Mouse (Mus musculus): ENCODE measurements at regions not wholly inside any gene's neighbourhood (a gene's known extent, or its start where the extent isn't known, plus 50 kb on each side); places are given as distances from the start of the nearest gene placed in this dataset.

DNA sequence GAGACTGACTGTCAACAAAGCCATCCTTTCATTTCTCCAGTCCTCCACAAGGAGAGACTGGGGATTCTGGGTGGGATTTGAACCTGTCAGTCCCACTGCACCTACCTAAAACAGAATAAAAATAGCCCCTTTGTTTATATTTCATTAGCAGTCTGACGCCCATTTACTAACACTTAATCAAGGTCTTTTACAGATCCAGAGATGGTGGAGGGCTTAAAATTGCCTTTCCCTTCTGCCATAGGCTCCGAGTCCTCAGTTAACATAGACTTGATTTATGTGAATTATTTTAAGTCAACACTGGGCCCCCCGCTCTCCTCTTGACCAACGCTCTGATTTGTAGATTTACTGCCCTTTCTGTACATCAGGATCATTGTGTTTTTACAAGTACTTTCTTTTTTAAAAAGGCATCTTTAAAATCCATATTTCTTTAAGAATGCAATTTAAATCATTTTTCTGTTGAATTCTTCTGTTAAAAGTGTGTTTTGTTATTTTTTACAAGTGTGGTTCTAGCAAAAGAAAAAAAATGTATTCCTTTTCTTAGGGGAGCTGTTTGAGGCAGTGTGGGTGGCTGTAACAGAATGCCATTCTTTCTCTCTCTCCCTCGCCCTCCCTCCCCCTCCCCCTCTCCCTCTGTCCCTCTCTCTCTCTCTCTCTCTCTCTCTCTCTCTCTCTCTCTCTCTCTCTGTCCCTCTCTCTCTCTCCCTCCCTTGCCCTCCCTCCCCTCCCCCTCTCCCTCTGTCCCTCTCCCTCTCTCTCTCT lies 946.8 kb downstream of the Galc start:
- Histone ChIP-seq H3K27ac (replicated peaks) (no peak overlapping the region), H3K36me3 (no peaks in the 10 kb centered on the region), H3K27me3 (no peaks in the 10 kb centered on the region), H3K4me2 (no peak overlapping the region), H3K4me3 (no peak overlapping the region), H3K9me3 (no peaks in the 10 kb centered on the region), H3K4me1 (replicated peaks) (no peaks in the 10 kb centered on the region), H3K9ac (no peak overlapping the region)
- WGBS = 70% methylated on average over 5 of the region's 5 CpGs
- no peak for ATAC-seq (ENCODE audit: low FRiP score, low read depth)

DNA sequence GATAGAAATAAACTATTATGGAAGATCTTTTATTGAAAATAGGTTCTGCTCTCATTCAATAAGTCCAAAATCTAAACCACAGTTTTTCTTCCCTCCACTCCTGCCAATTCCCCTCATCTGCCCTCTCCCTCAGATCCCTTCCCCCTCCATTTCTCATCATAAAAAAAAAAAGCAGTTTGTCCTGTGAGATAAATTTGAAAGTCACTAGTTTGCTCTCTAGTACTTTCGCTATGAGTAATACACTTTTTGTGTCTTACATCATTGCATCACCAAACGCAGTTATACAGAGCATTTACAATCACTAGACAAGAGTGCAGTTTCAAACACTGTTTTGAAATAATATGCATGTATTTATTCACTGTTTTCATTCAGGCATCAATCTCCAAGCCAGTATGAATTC lies 980.5 kb downstream of the Galc start:
- 89% methylated on average over 2 of the region's 2 CpGs for WGBS
- Histone ChIP-seq H3K9me3 (no peaks in the 10 kb centered on the region), H3K36me3 (no peaks in the 10 kb centered on the region), H3K27me3 (no peaks in the 10 kb centered on the region), H3K4me3 (no peak overlapping the region), H3K4me1 (replicated peaks) (no peaks in the 10 kb centered on the region), H3K9ac (no peak overlapping the region), H3K27ac (replicated peaks) (no peak overlapping the region), H3K4me2 (no peak overlapping the region)
- ATAC-seq (ENCODE audit: low FRiP score, low read depth) = no peak

DNA sequence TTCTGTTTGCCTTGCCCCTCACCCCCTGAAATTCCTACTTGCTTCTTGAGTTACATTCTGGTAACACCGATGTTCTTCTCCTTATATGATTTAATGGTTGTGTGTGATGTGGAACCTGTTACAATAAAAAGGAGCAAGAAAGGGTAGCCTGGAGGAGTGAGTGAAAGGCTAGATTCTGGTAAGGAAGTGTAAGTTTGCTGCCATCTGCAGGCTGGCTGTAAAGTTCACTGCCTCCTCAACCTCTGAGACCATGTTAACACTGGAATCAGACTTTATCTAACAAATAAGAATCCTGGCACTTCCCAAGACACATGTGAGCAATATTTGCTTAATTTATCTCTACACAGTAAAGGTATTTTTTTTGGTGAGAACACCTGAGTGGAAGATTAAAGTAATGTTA lies 980.9 kb downstream of the Galc start:
- H3K9ac ChIP-seq = no peak overlapping the region
- H3K4me3 ChIP-seq = no peak overlapping the region
- ATAC-seq (ENCODE audit: low FRiP score, low read depth) = no peak
- WGBS = 61% methylated on average over 1 of the region's 1 CpGs
- no peaks in the 10 kb centered on the region for H3K4me1 ChIP-seq (replicated peaks)
- H3K4me2 ChIP-seq = no peak overlapping the region
- no peak overlapping the region for H3K27ac ChIP-seq (replicated peaks)
- no peaks in the 10 kb centered on the region for H3K27me3 ChIP-seq
- H3K36me3 ChIP-seq = no peaks in the 10 kb centered on the region
- H3K9me3 ChIP-seq = no peaks in the 10 kb centered on the region
